Mouse (Mus musculus): ENCODE measurements at regions not wholly inside any gene's neighbourhood (a gene's known extent, or its start where the extent isn't known, plus 50 kb on each side); places are given as distances from the start of the nearest gene placed in this dataset.

DNA sequence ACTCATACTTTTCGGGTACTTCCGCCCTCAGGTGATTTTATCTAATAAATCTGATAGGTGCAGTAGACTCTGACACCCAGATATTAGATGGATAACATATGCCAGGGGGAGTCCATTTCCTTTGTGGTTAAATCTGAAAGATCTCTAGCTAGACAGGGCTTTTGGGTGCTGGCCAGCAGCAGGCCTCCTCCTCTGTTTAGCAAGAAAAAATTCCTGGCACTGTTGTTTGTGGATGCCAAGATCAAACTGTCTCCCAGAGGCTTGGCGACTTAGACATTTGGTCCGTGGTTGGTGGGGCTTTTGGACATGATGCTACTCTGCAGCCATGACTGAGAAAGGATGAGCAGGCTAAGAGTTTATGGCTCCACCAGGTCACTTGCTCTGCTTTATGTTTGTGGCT is 287.5 kb upstream of the Usp25 start:
- Histone ChIP-seq H3K4me1 (ENCODE audit: control insufficient read depth, insufficient read depth, low read length) (no peaks in the 10 kb centered on the region), H3K9ac (ENCODE audit: low read depth, poor library complexity, severe bottlenecking) (no peak overlapping the region), H3K36me3 (ENCODE audit: control insufficient read depth, insufficient read depth, low read length, poor library complexity, severe bottlenecking) (no peaks in the 10 kb centered on the region), H3K27ac (ENCODE audit: insufficient read depth, low read length) (no peak overlapping the region), H3K9me3 (replicated peaks; ENCODE audit: control insufficient read depth, insufficient read depth, low read length, poor library complexity, severe bottlenecking) (no peaks in the 10 kb centered on the region), H3K4me3 (ENCODE audit: low read depth, low read length) (no peak overlapping the region), H3K27me3 (ENCODE audit: control insufficient read depth, insufficient read depth, low read length, poor library complexity, severe bottlenecking) (no peaks in the 10 kb centered on the region)
- TF ChIP-seq CTCF (IDR thresholded peaks at IDR 0.05; ENCODE audit: low read depth, low read length) (no peak), EP300 (IDR thresholded peaks at IDR 0.05; ENCODE audit: insufficient read depth, low read depth, low read length) (no peak), POLR2A (IDR thresholded peaks at IDR 0.05; ENCODE audit: insufficient read depth, low read length) (no peak)

DNA sequence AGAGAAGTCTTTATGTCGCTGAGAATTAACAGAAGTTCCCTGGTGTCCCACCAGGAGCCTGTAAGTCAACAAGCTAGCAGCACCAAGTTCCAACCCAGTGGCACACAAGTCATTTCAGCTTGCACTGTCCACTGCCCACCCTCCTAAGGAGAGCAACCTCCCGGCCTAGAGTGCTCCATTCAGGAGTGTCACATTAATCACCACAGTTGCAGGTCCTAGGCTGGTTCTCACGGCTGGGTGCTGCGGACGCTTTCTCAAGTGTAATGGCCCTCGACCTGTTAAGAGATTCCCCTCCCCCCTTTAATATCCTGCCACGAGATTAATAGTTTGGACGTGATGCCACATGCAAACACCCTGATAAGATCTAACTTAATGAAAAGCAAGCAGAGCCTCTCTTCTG is 288.2 kb upstream of the Usp25 start:
- no peaks in the 10 kb centered on the region for H3K27me3 ChIP-seq (ENCODE audit: control insufficient read depth, insufficient read depth, low read length, poor library complexity, severe bottlenecking)
- TF ChIP-seq POLR2A (IDR thresholded peaks at IDR 0.05; ENCODE audit: insufficient read depth, low read length) (no peak), CTCF (IDR thresholded peaks at IDR 0.05; ENCODE audit: low read depth, low read length) (no peak)
- H3K27ac ChIP-seq (ENCODE audit: insufficient read depth, low read length): no peak overlapping the region
- no peaks in the 10 kb centered on the region for H3K36me3 ChIP-seq (ENCODE audit: control insufficient read depth, insufficient read depth, low read length, poor library complexity, severe bottlenecking)
- no peaks in the 10 kb centered on the region for H3K9me3 ChIP-seq (replicated peaks; ENCODE audit: control insufficient read depth, insufficient read depth, low read length, poor library complexity, severe bottlenecking)
- H3K4me1 ChIP-seq (ENCODE audit: control insufficient read depth, insufficient read depth, low read length): no peaks in the 10 kb centered on the region
- H3K4me3 ChIP-seq (ENCODE audit: low read depth, low read length): no peak overlapping the region
- H3K9ac ChIP-seq (ENCODE audit: low read depth, poor library complexity, severe bottlenecking): no peak overlapping the region

DNA sequence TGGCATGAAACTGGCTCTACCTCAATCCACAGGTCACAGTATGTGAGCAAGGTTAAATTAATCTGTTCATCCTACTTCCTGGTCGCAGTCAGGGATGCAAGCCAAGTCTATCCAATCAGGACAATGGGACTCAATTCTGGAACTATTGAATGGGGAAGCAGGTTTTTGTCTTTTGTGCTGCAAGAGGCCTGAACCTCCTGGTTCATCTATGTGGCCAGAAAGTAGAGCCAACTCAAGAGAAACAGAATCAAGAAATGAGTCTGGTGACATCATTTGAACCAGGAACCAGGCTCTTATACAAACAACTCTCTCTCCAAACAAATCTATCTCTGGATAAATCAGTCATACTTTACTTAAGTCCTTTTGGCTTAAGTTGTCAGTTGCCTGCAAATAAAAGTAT is 294.7 kb upstream of the Usp25 start:
- Histone ChIP-seq H3K27ac (ENCODE audit: insufficient read depth, low read length) (no peak overlapping the region), H3K9me3 (replicated peaks; ENCODE audit: control insufficient read depth, insufficient read depth, low read length, poor library complexity, severe bottlenecking) (no peaks in the 10 kb centered on the region; the same call in 1 of the 2 replicates), H3K9ac (ENCODE audit: low read depth, poor library complexity, severe bottlenecking) (no peak overlapping the region), H3K4me1 (ENCODE audit: control insufficient read depth, insufficient read depth, low read length) (no peaks in the 10 kb centered on the region), H3K27me3 (ENCODE audit: control insufficient read depth, insufficient read depth, low read length, poor library complexity, severe bottlenecking) (no peaks in the 10 kb centered on the region), H3K4me3 (ENCODE audit: low read depth, low read length) (no peak overlapping the region), H3K36me3 (ENCODE audit: control insufficient read depth, insufficient read depth, low read length, poor library complexity, severe bottlenecking) (no peaks in the 10 kb centered on the region)
- TF ChIP-seq CTCF (IDR thresholded peaks at IDR 0.05; ENCODE audit: low read depth, low read length) (no peak), EP300 (IDR thresholded peaks at IDR 0.05; ENCODE audit: insufficient read depth, low read depth, low read length) (no peak), POLR2A (IDR thresholded peaks at IDR 0.05; ENCODE audit: insufficient read depth, low read length) (no peak)

DNA sequence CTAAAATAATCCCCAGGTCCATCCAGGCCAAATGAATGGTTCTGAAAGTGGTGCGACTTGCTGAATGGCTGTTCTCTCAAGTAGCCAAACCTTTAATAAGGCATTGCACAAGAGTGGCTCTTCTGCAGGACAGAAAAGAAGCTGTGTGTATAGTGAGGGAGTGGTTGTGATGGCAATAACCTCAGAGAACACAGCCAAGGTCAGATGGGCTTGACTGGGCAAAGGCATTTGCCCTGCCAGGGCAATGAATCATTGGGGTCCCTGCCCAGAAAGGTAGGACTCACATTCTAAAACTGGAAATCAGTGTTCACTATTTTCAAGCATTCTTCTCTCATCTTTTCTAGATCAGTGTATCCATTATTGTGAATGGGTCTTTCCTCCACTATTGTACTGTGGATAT is 295.4 kb upstream of the Usp25 start:
- Histone ChIP-seq H3K9me3 (replicated peaks; ENCODE audit: control insufficient read depth, insufficient read depth, low read length, poor library complexity, severe bottlenecking) (no peaks in the 10 kb centered on the region; the same call in 1 of the 2 replicates), H3K27me3 (ENCODE audit: control insufficient read depth, insufficient read depth, low read length, poor library complexity, severe bottlenecking) (no peaks in the 10 kb centered on the region), H3K4me1 (ENCODE audit: control insufficient read depth, insufficient read depth, low read length) (no peaks in the 10 kb centered on the region), H3K9ac (ENCODE audit: low read depth, poor library complexity, severe bottlenecking) (no peak overlapping the region), H3K4me3 (ENCODE audit: low read depth, low read length) (no peak overlapping the region), H3K27ac (ENCODE audit: insufficient read depth, low read length) (no peak overlapping the region), H3K36me3 (ENCODE audit: control insufficient read depth, insufficient read depth, low read length, poor library complexity, severe bottlenecking) (no peaks in the 10 kb centered on the region)
- TF ChIP-seq EP300 (IDR thresholded peaks at IDR 0.05; ENCODE audit: insufficient read depth, low read depth, low read length) (no peak), POLR2A (IDR thresholded peaks at IDR 0.05; ENCODE audit: insufficient read depth, low read length) (no peak), CTCF (IDR thresholded peaks at IDR 0.05; ENCODE audit: low read depth, low read length) (no peak)

DNA sequence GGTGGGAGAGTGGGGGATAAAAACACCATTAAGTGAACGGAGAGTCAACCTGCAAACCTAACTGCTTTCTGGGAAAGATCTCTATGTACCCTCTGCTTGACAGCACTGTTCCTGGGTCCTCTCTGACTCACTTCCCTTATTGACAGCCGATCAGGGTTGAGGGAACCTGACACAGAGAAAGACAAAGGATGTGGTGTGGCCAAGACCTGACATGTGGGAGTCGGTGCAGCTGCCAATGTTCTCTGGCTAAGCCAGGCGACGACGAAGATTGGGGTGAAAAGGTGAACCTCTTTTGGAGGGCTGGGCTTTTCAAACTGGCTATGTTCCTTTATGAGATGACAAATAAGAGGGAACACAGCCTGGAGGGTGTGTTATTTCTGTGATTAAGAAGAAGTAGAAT is 318.6 kb upstream of the Usp25 start:
- TF ChIP-seq POLR2A (IDR thresholded peaks at IDR 0.05; ENCODE audit: insufficient read depth, low read length) (no peak), EP300 (IDR thresholded peaks at IDR 0.05; ENCODE audit: insufficient read depth, low read depth, low read length) (no peak), CTCF (IDR thresholded peaks at IDR 0.05; ENCODE audit: low read depth, low read length) (no peak)
- Histone ChIP-seq H3K9me3 (replicated peaks; ENCODE audit: control insufficient read depth, insufficient read depth, low read length, poor library complexity, severe bottlenecking) (no peaks in the 10 kb centered on the region), H3K36me3 (ENCODE audit: control insufficient read depth, insufficient read depth, low read length, poor library complexity, severe bottlenecking) (no peaks in the 10 kb centered on the region), H3K9ac (ENCODE audit: low read depth, poor library complexity, severe bottlenecking) (no peak overlapping the region), H3K4me1 (ENCODE audit: control insufficient read depth, insufficient read depth, low read length) (no peaks in the 10 kb centered on the region), H3K27me3 (ENCODE audit: control insufficient read depth, insufficient read depth, low read length, poor library complexity, severe bottlenecking) (no peaks in the 10 kb centered on the region), H3K27ac (ENCODE audit: insufficient read depth, low read length) (no peak overlapping the region), H3K4me3 (ENCODE audit: low read depth, low read length) (no peak overlapping the region)

DNA sequence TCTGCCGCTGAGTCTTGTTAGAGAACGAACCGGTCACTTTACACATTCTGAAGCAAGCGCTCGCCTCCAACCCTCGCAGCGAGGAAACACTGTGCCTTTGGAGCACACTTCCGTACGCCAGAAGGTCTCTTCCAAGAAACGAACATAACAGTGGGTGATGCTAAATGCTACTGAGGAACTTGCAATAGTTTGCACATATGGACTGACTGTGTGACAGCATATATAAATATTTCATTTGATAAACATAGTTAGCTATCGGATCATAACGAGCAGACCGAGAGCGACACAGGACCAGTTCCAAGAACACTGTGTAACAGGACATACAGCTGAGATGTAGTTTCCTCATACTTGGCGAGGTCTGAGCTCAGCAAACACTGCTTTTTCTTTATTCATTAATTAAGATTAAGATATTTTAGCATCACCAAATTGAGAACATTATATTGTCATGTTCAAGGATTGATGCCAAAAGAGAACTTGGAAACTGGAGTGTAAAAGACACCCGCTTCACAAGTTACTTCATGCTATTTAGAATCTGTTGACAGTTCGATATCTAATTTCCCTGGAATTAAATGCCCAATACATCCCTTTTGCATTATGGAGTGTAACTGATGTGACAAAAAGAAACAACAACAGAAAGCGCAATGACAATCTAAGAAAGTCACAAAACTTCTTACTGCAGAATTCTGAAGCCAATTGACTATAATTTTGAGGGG is 314.3 kb upstream of the Nrip1 start:
- no peaks in the 10 kb centered on the region for H3K4me1 ChIP-seq (ENCODE audit: control insufficient read depth, insufficient read depth, low read length)

More for the DNA sequence above, 314.3 kb upstream of the Nrip1 start:
- Histone ChIP-seq H3K4me3 (ENCODE audit: low read depth, low read length) (no peak overlapping the region), H3K27me3 (ENCODE audit: control insufficient read depth, insufficient read depth, low read length, poor library complexity, severe bottlenecking) (no peaks in the 10 kb centered on the region), H3K27ac (ENCODE audit: insufficient read depth, low read length) (no peak overlapping the region), H3K36me3 (ENCODE audit: control insufficient read depth, insufficient read depth, low read length, poor library complexity, severe bottlenecking) (no peaks in the 10 kb centered on the region), H3K9ac (ENCODE audit: low read depth, poor library complexity, severe bottlenecking) (no peak overlapping the region), H3K9me3 (replicated peaks; ENCODE audit: control insufficient read depth, insufficient read depth, low read length, poor library complexity, severe bottlenecking) (no peaks in the 10 kb centered on the region)
- TF ChIP-seq CTCF (IDR thresholded peaks at IDR 0.05; ENCODE audit: low read depth, low read length) (no peak), POLR2A (IDR thresholded peaks at IDR 0.05; ENCODE audit: insufficient read depth, low read length) (no peak), EP300 (IDR thresholded peaks at IDR 0.05; ENCODE audit: insufficient read depth, low read depth, low read length) (no peak)
